Mouse (Mus musculus) 3134 (cell line): ENCODE results near the gene Zfp36l1.

Experiments used
- DNase-seq: peaks from one replicate; pipeline ENCODE4 v3.0.0-alpha.2; 2011; ENCODE audit warnings: low spot score; ENCODE audit not compliant: insufficient read length; ENCODE audit errors: extremely low read depth

The Zfp36l1 gene

DNA sequence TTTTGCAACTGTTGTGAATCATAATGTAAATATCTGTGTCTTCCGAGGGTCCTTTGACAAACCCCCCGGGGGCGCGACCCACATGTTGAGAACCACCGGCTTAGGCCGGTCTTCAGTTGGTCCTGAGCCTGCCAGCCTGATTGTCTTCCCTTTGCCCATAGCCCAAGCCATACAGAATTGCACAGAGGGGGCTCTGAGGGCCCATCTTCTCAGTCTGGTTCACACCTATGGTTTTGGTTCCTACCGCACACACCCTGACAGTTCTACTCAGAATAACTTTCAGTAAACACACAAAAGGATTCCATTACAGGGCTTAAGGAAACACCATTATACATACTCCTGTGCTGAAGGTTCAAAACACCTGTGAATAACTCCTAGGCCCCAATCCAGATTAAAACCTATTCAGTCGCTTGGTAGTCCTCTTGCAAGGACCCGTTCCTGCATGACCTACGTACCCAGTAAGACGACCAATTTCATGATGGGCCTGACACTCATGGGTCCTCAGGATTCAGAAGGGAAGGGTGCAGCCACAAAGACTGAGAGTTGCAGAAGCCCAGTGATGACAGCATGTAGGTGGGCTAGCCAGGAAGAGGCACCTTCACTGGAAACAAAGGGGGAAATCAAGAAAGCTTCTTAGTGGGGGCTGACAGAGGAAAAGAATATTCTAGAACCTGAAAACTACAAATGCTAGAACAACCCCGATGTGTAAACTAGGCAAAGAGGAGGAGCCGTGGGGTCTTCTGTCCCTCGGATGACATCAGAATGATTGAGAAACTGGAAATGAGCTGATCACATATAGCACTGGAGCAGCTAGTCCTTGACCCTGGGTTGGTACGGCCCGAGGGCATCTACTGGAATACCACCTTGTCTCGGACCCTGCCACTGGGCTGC lies 18.8 kb upstream of the Zfp36l1 start:
- no peak for DNase-seq

DNA sequence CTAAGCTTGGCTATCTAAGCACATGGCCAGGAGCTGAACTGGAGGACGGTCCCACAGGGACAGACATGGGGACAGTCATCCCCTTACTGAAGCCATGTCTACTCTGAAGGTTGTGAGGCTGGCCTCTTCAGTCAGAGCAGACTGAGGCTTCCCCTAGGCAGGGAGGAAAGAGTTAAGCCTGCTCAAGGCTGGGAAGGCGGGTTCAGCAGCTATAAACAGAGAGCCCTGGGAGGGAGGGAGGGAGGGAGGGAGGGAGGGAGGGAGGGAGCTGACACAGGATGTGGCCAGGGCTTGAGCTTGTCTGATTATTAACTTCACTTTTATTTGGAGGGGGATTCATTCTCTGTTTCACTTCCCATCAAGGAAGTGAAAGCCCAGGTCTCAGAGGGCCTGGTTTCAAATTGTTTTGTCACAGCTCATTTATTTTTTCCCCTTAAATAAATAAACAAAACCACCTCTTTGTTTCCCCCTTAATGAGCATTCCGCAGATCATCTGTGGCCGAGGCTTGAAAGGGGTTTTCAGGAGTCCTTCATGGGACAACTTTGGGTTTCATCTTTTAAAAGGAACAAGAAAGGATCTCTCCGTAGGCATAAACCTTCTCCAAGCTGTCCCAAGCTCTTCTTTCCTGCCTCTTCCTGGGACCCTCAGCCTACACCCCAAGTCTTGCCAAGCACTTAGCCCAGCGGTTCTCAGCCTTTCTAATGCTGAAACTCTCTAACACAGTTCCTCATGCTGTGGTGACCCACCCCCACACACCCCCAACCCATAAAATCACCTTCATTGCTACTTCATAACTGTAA lies 17.9 kb upstream of the Zfp36l1 start:
- no peak for DNase-seq

DNA sequence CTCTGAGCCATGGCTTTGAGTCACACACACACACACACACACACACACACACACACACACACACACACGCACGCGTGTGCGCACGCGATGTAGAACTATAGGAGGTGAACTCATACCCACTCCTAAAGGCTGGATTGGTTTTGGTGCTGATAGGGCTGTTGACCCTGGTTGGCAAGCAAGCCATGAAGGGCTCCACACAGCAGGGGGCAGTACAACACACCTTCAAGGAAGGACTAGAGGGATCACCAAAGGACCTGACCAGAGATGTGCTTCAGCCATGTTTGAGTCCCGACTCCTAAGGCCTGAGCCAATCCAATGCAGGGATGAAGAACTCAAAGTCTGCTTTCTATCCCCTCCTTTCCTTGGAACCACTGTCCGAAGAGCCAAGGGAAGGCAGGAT lies 16.7 kb upstream of the Zfp36l1 start:
- no peak for DNase-seq

- no peak for DNase-seq
Measured at GRCm38 (mm10) chr12:80127191-80127762, 14.5 kb upstream of the Zfp36l1 start.

DNA sequence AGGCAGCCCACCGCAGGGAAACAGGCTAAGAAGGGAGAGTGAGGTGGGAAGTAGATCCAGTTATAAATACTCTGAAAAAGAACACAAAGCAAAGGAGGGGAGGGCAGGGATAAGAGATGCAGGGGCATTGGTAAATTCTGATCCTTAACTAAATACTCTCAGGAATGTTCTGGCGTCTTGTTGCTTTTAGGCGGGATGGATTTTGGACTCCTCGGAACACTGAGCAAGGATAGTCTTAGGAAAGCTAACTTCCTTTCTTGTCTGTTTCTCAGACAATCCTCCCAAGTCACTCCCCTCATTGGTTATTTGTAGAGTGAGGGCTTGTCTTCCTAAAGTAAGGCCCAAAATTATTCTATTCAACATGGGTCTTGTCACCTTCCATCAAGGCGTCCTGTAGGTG lies 12.5 kb upstream of the Zfp36l1 start:
- no peak for DNase-seq

- no peak for DNase-seq
Measured at GRCm38 (mm10) chr12:80124756-80125155, 11.9 kb upstream of the Zfp36l1 start.

DNA sequence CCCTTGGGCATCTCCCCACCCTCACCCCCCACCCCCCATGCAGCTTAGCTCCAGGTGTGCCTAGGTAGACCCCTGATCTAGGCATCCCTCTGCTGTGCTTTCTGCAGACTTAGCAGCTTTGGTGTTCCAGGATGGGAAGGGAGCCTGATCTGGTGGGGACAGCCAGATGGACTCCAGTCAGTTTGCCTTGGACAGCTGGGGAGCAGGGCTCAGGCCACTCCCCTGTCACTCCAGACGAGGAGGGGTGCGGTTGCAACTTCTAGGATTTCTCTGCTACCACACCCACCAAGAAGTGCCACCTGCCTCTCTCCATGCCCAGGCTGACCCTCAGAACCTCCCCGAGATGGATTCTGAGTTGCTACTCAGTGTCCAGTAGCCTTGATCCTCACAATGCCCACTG lies 11.4 kb upstream of the Zfp36l1 start:
- DNase-seq = no peak

GRCm38 (mm10) chr12:80123227-80123803 lies 10.5 kb upstream of the Zfp36l1 start:
- no peak for DNase-seq

- no peak for DNase-seq
Measured at GRCm38 (mm10) chr12:80121438-80121837, 8.6 kb upstream of the Zfp36l1 start.

DNA sequence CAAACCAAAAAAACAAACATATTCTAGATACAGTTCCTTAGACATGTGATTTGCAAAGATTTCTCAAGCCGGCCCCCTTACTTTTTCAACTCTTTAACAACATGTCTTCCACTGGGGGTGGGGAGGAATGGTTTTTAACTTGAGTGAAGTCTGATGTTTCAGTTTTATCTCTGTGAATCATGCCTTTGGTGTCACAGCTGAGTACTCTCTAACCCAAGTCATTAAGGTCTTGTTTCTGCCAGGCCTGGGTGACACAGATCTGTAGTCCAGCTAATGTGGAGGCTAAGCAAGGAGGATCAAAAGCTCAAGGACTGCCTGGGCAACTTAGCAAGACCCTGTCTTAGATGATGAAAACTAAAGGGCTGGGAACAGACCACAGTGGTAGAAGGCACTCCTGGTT lies 5.8 kb upstream of the Zfp36l1 start:
- DNase-seq = no peak

GRCm38 (mm10) chr12:80116206-80117112 lies 3.6 kb upstream of the Zfp36l1 start:
- DNase-seq = no peak

GRCm38 (mm10) chr12:80115863-80116194 lies 3.0 kb upstream of the Zfp36l1 start:
- no peak for DNase-seq

DNA sequence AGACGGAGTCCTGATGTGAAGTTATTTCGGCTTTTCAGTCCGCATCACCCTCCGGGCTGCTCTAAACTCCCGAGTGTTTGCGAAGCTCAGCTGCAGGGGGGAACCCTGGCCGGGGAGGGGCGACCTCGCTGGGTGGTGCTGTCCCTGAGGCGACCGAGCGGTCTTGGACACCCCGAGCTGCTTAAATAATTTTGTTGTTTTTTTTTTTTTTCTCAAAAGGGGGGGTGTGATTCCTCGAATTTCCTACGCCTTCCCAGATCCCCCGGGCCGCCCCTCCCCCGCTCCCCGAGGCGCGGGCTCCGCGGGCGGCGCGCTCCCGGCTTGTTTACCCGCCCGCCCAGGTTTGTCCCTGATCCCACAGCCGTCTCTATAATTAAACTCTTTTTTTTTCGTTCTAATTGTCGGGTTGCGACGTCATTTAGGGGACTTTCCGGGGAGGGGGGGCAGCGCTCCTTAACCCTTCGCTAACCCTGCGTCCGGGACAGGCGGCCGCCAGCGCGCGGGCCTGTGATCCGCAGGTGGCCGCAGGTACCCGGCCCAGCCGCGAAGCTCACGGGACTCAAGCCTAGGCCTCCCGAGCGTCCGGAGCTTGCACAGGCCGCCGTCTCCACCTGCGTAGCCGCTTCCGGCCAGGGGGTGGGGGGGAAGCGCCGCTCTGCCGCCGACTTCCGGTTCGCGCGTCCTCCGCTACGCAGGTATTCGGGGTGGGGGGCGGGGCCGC lies 2.5 kb upstream of the Zfp36l1 start:
- peak; percentile 91 for DNase-seq

GRCm38 (mm10) chr12:80114892-80115141 lies 2.0 kb upstream of the Zfp36l1 start:
- DNase-seq = no peak

DNA sequence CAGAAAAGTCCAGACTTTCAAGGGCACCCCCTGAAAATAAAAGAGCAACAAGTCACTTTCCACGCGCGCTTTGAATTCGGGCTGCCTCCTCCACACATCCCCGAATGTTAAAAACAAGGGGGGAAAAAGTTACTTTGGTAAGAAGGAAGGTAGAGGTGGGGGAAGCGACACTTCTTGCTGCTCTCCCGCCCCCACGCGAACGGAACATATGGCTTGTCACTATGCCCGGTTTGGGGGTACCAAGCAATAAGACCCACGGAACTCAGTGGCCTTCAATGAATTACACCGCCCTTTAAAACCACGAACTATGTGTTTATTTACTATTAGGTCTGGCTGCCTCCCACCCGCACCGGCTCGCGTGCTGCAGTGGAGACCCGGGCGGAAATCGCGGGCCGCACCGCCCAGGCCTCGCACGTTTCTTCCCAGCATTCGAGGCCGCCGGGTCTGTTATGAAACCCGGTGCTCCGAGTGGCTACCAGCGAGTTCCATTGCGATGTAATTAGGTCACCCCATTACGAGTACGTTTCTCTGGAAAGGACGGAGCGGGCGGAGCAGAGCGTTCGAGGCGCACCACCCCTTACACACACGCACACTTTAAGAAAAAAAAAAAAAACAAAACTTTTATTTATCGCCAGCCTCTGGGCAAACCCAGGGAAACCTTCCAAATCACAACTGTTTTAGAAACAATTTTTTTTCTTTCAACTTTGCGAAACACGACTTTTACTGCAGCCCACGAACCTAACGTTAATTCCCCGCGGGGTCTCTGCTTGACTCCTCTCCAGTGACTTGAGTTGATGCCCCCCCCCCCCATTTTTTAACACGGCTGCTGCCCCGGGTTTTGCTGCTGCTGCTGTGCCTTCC lies 1.4 kb upstream of the Zfp36l1 start:
- DNase-seq = peak; percentile 88

GRCm38 (mm10) chr12:80113586-80114021 lies 791 bp upstream of the Zfp36l1 start:
- DNase-seq = no peak

GRCm38 (mm10) chr12:80112071-80112660 lies 647 bp downstream of the Zfp36l1 start:
- peak; percentile 63 for DNase-seq
